Mouse (Mus musculus): ENCODE measurements around the gene Gm3542.
"Not testable (repeated sequence)": the region's sequence is repeated elsewhere in the genome, so short reads cannot be mapped to it uniquely, and the experiment has no call there.

Gm3542 gene

DNA sequence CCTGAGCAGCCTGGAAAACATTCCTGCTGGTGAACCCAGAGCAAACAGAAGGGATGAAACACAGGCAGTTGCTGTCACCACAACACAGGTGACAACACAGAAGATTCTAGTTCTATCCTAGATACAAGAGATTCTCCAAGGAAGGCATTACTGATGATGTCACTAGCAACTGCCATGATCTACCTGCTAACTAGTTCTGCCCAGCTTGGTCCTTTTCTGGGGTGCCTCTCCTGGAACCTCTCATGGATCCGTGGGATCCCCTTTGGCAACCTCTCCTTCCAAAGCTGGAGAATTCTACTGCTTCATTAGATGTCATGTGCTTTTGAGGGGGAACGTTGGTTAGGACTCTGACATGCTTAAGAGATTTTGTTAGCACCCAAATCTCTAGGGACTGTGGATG lies at the start of gene Gm3542:
TSS of gene Gm3542 (minus strand) at position 101 of the 400 bp plus-strand sequence.
- not testable (repeated sequence) for DNase-seq (ENCODE audit: low spot score in 2 of 2)
